Mouse (Mus musculus) spleen, adult 2 months (tissue): ENCODE measurements around the gene Sv2a.
"Not testable (repeated sequence)": the region's sequence is repeated elsewhere in the genome, so short reads cannot be mapped to it uniquely, and the experiment has no call there.

Experiments
- CTCF ChIP-seq: fragments of 200-500 bp; IDR thresholded peaks from 2 replicates; pipeline ENCODE4 v1.5.1; 2011; ENCODE audit warnings: mild to moderate bottlenecking, inconsistent platforms; ENCODE audit not compliant: insufficient read depth, insufficient read length, insufficient replicate concordance; ENCODE audit errors: extremely low read depth
- POLR2A ChIP-seq: fragments of 200-500 bp; IDR thresholded peaks from 2 replicates; pipeline ENCODE4 v1.6.1; 2011; ENCODE audit warnings: low read depth, low read length, inconsistent platforms

DNA sequence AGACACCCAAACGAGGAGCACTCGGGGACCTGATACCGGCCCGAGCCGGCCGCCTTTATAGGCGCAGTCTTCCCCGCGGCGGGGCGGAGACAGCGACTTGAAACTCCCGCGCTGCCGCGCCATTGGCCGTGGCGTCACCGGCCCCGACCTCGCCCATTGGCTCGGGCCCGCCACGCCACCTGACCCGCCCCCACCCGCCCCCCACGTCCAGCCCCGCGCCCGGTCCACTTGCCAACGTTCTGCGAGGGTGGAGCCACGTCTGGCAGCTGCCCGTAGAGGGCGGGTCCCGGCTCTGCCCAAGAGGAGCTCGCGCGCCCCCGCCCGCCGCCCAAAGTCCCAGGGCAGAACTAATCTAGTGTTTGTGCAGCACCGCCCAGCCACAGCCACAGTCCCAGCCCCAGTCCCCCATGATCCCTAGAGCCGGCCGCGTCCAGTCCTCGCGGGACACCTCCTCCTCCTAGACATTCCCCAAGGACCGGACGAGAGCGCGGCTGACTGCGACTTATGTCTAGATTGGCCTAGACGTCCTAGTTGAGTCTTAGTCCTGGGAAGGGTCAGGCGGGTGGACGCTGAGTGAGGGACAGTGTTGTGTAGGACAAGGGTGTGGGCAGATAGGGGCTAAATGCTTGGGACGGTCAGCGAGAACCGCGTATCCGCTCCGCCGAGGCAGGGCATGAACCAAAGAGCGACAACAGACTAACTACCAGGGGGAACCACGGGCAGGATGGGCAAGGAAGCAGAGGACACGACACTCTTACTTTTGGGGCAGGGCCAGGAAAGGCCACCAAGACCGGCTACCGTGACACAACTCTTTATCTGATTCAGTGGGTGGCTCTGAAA is 58.2 kb downstream of the Sv2a start, which contains the start of gene Hist2h3c2:
- not testable (repeated sequence) for TF ChIP-seq CTCF, POLR2A
